Mouse (Mus musculus) thymus, adult 2 months (tissue): ENCODE measurements around the gene Trim9.

Experiments used
- CTCF ChIP-seq: fragments of 200-500 bp; IDR thresholded peaks from 2 replicates; pipeline ENCODE4 v1.5.1; 2012; ENCODE audit warnings: mild to moderate bottlenecking, control low read depth, low read length, moderate library complexity, borderline replicate concordance; ENCODE audit not compliant: control insufficient read depth, poor library complexity, insufficient read depth; ENCODE audit errors: extremely low read depth
- POLR2A ChIP-seq: fragments of 200-500 bp; IDR thresholded peaks from 2 replicates; pipeline ENCODE4 v1.6.1; 2012; ENCODE audit warnings: mild to moderate bottlenecking, low read length, control low read depth, moderate library complexity; ENCODE audit not compliant: control insufficient read depth, poor library complexity, insufficient read depth; ENCODE audit errors: extremely low read depth

DNA sequence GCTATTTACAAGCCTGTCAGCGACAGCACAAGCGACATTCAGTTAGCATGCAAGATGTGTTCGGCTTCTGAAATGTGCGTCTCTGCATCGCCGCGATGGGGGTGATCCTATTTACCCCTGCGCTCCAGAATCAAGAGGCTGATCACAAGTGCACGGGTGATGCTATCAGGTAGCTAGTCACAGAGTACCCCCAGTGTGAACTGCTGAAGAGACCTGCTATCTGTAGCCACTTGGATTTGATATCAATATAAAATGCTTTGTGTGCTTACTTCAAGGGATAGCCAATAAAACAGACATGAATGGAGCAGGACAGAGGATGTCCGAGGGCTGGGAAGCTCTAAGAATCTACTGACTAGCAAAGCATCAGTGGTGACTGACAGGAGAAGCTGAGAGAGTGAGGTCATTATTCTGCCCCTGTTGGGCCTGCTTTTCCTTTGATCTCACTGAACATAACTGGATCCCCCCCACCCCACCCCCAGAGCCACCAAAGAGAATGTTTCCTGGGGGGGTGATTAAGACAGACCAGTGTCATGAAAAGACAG, 97.7 kb downstream of the Trim9 start:
- TF ChIP-seq CTCF (no peak), POLR2A (no peak)
